Mouse (Mus musculus) E14TG2a.4 (cell line): Measurements from ENCODE around the gene Clhc1.

Experiments
- H3K27me3 ChIP-seq: 2 replicates; pipeline ENCODE4 v1.6.1; 2014; ENCODE audit warnings: low read length, control low read depth; ENCODE audit not compliant: insufficient read depth
- H3K36me3 ChIP-seq: 2 replicates; pipeline ENCODE4 v1.6.1; 2014; ENCODE audit warnings: low read length, control low read depth; ENCODE audit not compliant: insufficient read depth
- H3K4me1 ChIP-seq: replicated peaks from 2 replicates; pipeline ENCODE4 v1.6.1; 2014; ENCODE audit warnings: low read depth, low read length, control low read depth
- H3K4me3 ChIP-seq: replicated peaks from 2 replicates; pipeline ENCODE4 v1.5.1; 2014; ENCODE audit warnings: mild to moderate bottlenecking, low read length
- H3K9me3 ChIP-seq: 2 replicates; pipeline ENCODE4 v1.6.1; 2014; ENCODE audit warnings: low read length, control low read depth
- CTCF ChIP-seq: conservative IDR thresholded peaks from 2 replicates; pipeline ENCODE4 v1.5.1; 2014; ENCODE audit warnings: low read length
- NANOG ChIP-seq: IDR thresholded peaks from 2 replicates; pipeline ENCODE4 v1.6.1; 2014; ENCODE audit warnings: borderline replicate concordance, low read length, mixed read lengths
- POU5F1 ChIP-seq: IDR thresholded peaks from 2 replicates; pipeline ENCODE4 v1.6.1; 2014; ENCODE audit warnings: low read length, borderline replicate concordance

The Clhc1 gene

DNA sequence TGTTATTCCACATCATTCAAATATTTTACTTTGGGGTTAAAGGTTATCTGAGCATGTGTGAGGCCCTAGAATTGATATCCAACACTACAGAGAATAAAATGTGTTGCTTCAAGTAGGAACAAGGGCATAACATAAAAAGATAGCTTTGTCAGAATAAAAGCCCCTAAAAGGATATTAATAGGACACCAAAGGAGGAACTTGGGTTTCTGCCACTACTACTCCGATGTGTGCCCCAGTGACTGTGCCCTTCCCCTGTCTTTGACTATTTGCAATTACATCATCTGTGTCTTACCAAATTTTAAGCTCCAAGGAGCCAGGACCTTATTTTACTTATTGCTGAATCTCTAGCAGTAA is 1.7 kb downstream of the Clhc1 start:
- peaks cover 31% of the 10 kb centered on the region for H3K36me3 ChIP-seq
- TF ChIP-seq CTCF (no peak), NANOG (no peak), POU5F1 (no peak)
- H3K4me3 ChIP-seq, result peak overlapping the region; percentile 98; the same call in 1 of the 2 replicates
- H3K27me3 ChIP-seq, result no peaks in the 10 kb centered on the region
- H3K9me3 ChIP-seq, result no peaks in the 10 kb centered on the region
- H3K4me1 ChIP-seq, result peaks cover 20% of the 10 kb centered on the region

DNA sequence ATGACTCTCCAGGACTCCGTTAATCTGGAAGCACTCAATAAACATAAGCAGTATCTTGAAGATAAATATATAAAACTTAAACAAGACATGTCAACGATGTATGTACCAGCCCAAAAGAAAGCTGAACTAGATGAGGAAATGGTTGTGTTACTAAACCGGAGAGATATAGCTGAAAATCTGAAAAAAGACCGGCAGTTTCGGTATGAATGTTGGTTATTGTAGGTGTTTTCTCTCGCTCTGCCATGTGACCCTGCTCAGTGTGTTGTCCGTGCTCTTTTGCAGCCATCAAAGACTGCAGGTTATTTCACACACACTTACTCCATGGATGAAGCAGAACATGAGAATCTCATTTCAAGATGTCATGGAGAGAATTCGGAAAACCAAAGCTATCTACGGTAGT is 12.7 kb downstream of the Clhc1 start:
- H3K4me1 ChIP-seq, result no peaks in the 10 kb centered on the region
- no peaks in the 10 kb centered on the region for H3K9me3 ChIP-seq
- H3K4me3 ChIP-seq, result no peak overlapping the region
- H3K36me3 ChIP-seq, result no peaks in the 10 kb centered on the region
- no peaks in the 10 kb centered on the region for H3K27me3 ChIP-seq
- TF ChIP-seq POU5F1 (no peak), CTCF (no peak), NANOG (no peak)

DNA sequence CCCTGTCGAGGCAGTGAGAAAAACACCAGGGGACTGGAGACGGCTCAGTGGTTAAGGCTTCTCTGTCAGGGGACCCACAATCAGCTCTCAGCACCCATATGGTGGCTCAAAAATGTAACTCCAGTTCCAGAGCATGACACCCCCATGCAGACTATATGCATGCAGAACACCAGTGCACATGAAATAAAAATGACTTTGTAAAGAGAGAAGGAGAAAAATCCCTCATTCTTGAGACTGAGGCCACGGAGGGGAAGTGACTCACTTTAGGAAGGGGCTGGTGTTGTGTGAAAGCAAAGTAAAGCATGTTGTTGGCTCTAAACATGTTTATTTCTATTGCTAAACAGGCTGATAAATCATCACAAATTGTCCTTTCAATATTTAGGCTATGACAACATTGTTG is 13.2 kb downstream of the Clhc1 start:
- no peaks in the 10 kb centered on the region for H3K4me1 ChIP-seq

DNA sequence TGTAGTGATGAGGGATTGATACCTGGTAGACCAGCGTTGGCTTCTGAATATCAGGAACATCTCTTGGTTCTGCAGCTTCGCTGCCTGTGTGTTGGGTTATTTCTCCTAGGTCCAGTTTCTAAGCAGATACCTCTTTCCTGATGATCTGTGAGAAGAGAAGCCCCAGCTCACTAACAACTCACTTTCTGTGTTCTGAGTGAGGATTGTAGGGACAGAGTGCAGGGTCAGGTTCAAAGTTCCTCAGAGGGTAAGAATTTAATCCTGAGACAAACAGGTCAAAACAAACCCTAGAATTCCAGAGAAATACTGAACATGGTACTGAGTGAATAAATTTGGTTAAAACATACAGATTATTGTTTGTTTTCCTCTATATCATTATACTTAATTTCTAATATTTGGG is 15.7 kb downstream of the Clhc1 start:
- Histone ChIP-seq H3K9me3 (peaks cover under 1% of the 10 kb centered on the region; the same call in 1 of the 2 replicates), H3K27me3 (no peaks in the 10 kb centered on the region), H3K36me3 (no peaks in the 10 kb centered on the region), H3K4me1 (no peaks in the 10 kb centered on the region), H3K4me3 (no peak overlapping the region)
- TF ChIP-seq POU5F1 (no peak), CTCF (no peak), NANOG (no peak)

More for the DNA sequence above, 13.2 kb downstream of the Clhc1 start:
- no peak overlapping the region for H3K4me3 ChIP-seq
- no peaks in the 10 kb centered on the region for H3K9me3 ChIP-seq
- TF ChIP-seq POU5F1 (no peak), NANOG (no peak), CTCF (no peak)
- H3K36me3 ChIP-seq, result no peaks in the 10 kb centered on the region
- H3K27me3 ChIP-seq, result no peaks in the 10 kb centered on the region

DNA sequence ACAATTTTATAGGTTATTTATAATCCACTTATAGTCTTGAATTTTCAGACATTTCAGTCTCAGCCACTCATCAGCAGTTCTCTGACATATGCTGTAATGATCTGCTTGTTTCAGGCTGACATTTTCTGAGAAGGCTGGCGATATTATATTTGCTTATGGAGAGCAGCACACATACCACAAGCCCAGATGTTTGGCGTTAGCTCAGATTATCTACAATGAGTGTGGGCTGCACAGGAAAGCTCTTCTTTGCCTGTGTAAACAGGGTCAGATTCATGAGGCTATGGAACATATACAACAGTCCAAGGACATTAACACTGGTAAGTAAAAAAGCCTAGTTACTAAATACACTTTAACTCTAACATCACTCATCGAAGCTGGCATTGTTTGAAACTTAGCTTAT is 23.8 kb downstream of the Clhc1 start:
- Histone ChIP-seq H3K36me3 (no peaks in the 10 kb centered on the region), H3K4me1 (no peaks in the 10 kb centered on the region), H3K4me3 (no peak overlapping the region), H3K27me3 (no peaks in the 10 kb centered on the region), H3K9me3 (peaks cover 13% of the 10 kb centered on the region)
- TF ChIP-seq POU5F1 (no peak), CTCF (no peak), NANOG (no peak)

DNA sequence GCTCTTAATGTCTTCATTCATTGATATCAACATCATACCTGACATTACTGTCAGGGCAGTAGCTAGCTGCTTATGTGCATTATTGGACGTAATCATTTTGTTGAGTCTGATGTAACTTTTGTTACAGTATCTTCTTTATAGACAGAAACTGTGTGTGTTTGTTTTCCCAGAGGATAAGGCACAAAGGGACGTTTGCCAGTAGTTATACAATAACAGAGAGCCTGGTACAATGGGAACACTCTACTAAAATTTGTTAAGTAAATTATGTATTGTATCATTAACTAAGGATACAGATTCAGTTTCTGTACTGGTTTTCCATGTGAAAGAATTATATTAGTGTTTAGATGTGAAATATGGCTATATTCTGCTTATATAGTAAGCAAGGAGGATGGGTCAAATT is 24.9 kb downstream of the Clhc1 start:
- Histone ChIP-seq H3K4me1 (no peaks in the 10 kb centered on the region), H3K9me3 (peaks cover 13% of the 10 kb centered on the region), H3K4me3 (no peak overlapping the region), H3K27me3 (no peaks in the 10 kb centered on the region), H3K36me3 (no peaks in the 10 kb centered on the region)
- TF ChIP-seq CTCF, result no peak
- no peak for TF ChIP-seq POU5F1
- TF ChIP-seq NANOG, result no peak

DNA sequence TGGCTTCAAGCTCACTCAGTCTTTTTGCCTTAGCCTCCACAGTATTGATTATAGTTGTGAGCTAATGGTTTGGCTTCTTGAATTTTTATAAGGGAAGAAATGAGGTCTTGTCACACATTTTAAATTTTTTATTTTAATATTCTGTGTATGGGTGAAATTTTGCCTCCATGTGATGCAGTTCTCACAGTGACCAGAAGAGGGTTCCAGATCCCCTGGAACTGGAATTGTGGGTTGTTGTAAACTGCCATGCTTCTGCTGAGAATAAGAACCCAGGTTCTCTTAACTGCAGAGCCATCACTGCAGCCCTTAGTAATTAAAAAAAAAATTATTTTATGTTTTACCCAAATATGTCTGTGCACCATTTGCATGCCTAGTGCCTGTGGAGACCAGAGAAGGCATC is 31.9 kb downstream of the Clhc1 start:
- Histone ChIP-seq H3K4me3 (no peak overlapping the region), H3K36me3 (no peaks in the 10 kb centered on the region; the same call in 1 of the 2 replicates)
- TF ChIP-seq NANOG (no peak), CTCF (peak; percentile 57)

DNA sequence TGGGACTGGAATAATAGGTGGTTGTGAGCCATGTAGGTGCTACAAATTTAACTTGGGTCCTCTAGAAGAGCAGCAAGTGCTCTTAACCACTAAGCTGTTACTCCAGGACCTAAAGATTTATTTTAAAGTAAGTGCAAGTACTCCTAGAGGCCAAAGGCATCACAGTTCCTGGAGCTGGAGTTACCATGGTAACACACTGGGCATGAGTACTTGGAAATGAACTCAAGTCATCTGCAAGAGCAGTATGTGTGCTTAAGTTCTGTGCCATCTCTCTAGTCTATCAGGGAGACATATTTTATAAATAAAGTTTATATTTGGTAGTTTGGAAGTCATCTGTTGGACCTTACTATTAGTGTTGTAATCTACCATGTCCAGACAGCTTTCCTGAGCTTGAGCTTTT is 47.5 kb downstream of the Clhc1 start:
- Histone ChIP-seq H3K9me3 (peaks cover 18% of the 10 kb centered on the region), H3K4me1 (peaks cover 42% of the 10 kb centered on the region), H3K27me3 (no peaks in the 10 kb centered on the region), H3K4me3 (no peak overlapping the region), H3K36me3 (no peaks in the 10 kb centered on the region)
- TF ChIP-seq NANOG (no peak), POU5F1 (no peak), CTCF (no peak)

More for the DNA sequence above, 31.9 kb downstream of the Clhc1 start:
- Histone ChIP-seq H3K9me3 (peaks cover 21% of the 10 kb centered on the region), H3K4me1 (no peaks in the 10 kb centered on the region), H3K27me3 (no peaks in the 10 kb centered on the region)

DNA sequence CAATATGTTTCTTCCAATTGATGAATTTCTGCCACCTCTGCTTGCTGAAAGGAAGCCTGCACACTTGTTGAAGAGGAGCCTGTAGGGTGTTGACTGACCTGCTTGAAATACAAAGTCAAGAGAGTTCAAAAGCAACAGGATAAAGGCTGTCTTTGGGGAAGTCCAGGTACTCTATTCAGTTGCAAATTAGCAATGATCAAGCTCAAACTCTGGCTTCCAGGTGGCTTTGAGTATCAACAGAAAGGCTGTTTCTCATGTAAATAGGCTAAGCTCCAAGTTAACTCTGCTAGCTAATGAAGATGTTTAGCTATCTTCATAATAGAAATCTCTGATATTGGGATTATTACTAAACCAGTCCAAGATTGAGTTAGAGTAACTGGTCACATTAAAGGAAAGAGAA is 49.4 kb downstream of the Clhc1 start:
- no peaks in the 10 kb centered on the region for H3K36me3 ChIP-seq
- TF ChIP-seq CTCF (no peak), POU5F1 (peak; percentile 87), NANOG (peak; percentile 97)
- H3K4me1 ChIP-seq, result peaks cover 42% of the 10 kb centered on the region
- H3K9me3 ChIP-seq, result peaks cover 18% of the 10 kb centered on the region
- H3K4me3 ChIP-seq, result no peak overlapping the region
- H3K27me3 ChIP-seq, result no peaks in the 10 kb centered on the region
